In genomic region chr4:139253206-139253605, GRCm38 (mm10) we compare ENCODE assay signal across 15 mouse cellular contexts. TPM values are rescaled to one million over a fixed set of nuclear protein-coding genes. Genes with fewer than 3 reads are reported as not detected.
DNase-seq lines count a peak whose midpoint lies in the region; ATAC-seq and TF ChIP-seq lines count a peak whose summit lies in the region.
"Had no signal": no experiment of that assay in that cellular context is flagged by ENCODE, and none has a peak within 500 bp of the region (broad histone marks: within the 10 kb centered on the region; RNA-seq: fewer than 3 reads in every experiment).

No protein-coding gene starts in this region.

- WGBS in forebrain, embryonic 10.5 days, result 94% methylated on average over 9 of the region's 9 CpGs
- WGBS in forebrain, embryonic 16.5 days, result 88% methylated on average over 9 of the region's 9 CpGs
- 75% methylated on average over 9 of the region's 9 CpGs for WGBS in kidney, embryonic 14.5 days
- 68% methylated on average over 9 of the region's 9 CpGs for WGBS in embryonic facial prominence, embryonic 10.5 days
- WGBS in thymus, adult 2 months, result 93% methylated on average over 9 of the region's 9 CpGs

- peak overlapping the region; percentile 32; the same call in 1 of the 2 replicates for H3K27ac ChIP-seq in forebrain, embryonic 10.5 days
- H3K27ac ChIP-seq in forebrain, embryonic 16.5 days (ENCODE audit: low read length), result no peak overlapping the region
- H3K27ac ChIP-seq in kidney, embryonic 14.5 days (ENCODE audit: low read depth, low read length), result no peak overlapping the region
- peak overlapping the region; percentile 77 for H3K27ac ChIP-seq in embryonic facial prominence, embryonic 10.5 days (replicated peaks)
- no peak overlapping the region for H3K27ac ChIP-seq in thymus, adult 2 months (ENCODE audit: control insufficient read depth, insufficient read depth, low read length)
- H3K27ac ChIP-seq: forebrain, embryonic 12.5 days; hindbrain, embryonic 14.5 days; layer of hippocampus, adult 2 months; liver, embryonic 14.5 days had no signal

- H3K4me2 ChIP-seq in forebrain, embryonic 16.5 days (ENCODE audit: low read length), result no peak overlapping the region
- H3K4me2 ChIP-seq in kidney, embryonic 14.5 days (replicated peaks; ENCODE audit: low read depth, low read length), result no peak overlapping the region
- H3K4me2 ChIP-seq: forebrain, embryonic 12.5 days; heart, embryonic 12.5 days; hindbrain, embryonic 14.5 days had no signal

- H3K36me3 ChIP-seq in forebrain, embryonic 10.5 days (replicated peaks), result peaks cover 29% of the 10 kb centered on the region
- no peaks in the 10 kb centered on the region for H3K36me3 ChIP-seq in forebrain, embryonic 16.5 days (ENCODE audit: control insufficient read depth, insufficient read depth)
- peaks cover 22% of the 10 kb centered on the region for H3K36me3 ChIP-seq in kidney, embryonic 14.5 days (ENCODE audit: control insufficient read depth, insufficient read depth, low read length)
- peaks cover 51% of the 10 kb centered on the region for H3K36me3 ChIP-seq in embryonic facial prominence, embryonic 10.5 days (replicated peaks)
- peaks cover 15% of the 10 kb centered on the region for H3K36me3 ChIP-seq in thymus, adult 2 months (ENCODE audit: control insufficient read depth, insufficient read depth, low read length)

- no peaks in the 10 kb centered on the region for H3K27me3 ChIP-seq in forebrain, embryonic 10.5 days (ENCODE audit: poor library complexity, severe bottlenecking)
- no peaks in the 10 kb centered on the region for H3K27me3 ChIP-seq in forebrain, embryonic 16.5 days (replicated peaks; ENCODE audit: control insufficient read depth, insufficient read depth, low read length)
- no peaks in the 10 kb centered on the region for H3K27me3 ChIP-seq in kidney, embryonic 14.5 days (ENCODE audit: control insufficient read depth, insufficient read depth, low read length)
- H3K27me3 ChIP-seq in embryonic facial prominence, embryonic 10.5 days (replicated peaks; ENCODE audit: low read depth, poor library complexity, severe bottlenecking), result no peaks in the 10 kb centered on the region
- no peaks in the 10 kb centered on the region for H3K27me3 ChIP-seq in thymus, adult 2 months (ENCODE audit: control insufficient read depth, insufficient read depth, low read length)
- H3K27me3 ChIP-seq: forebrain, embryonic 12.5 days; heart, embryonic 12.5 days had no signal

- H3K9ac ChIP-seq in forebrain, embryonic 16.5 days (replicated peaks; ENCODE audit: low read depth, low read length), result no peak overlapping the region
- no peak overlapping the region for H3K9ac ChIP-seq in kidney, embryonic 14.5 days (ENCODE audit: low read depth, low read length)
- H3K9ac ChIP-seq: forebrain, embryonic 12.5 days; heart, embryonic 12.5 days; hindbrain, embryonic 14.5 days; liver, embryonic 14.5 days had no signal

- no peak for TF ChIP-seq POLR2A in thymus, adult 2 months (IDR thresholded peaks at IDR 0.05; ENCODE audit: control insufficient read depth, extremely low read depth, insufficient read depth, low read length, poor library complexity)

- H3K4me3 ChIP-seq in forebrain, embryonic 10.5 days, result no peak overlapping the region
- no peak overlapping the region for H3K4me3 ChIP-seq in forebrain, embryonic 16.5 days (replicated peaks; ENCODE audit: low read length)
- no peak overlapping the region for H3K4me3 ChIP-seq in kidney, embryonic 14.5 days (ENCODE audit: low read length)
- no peak overlapping the region for H3K4me3 ChIP-seq in embryonic facial prominence, embryonic 10.5 days
- no peak overlapping the region for H3K4me3 ChIP-seq in thymus, adult 2 months (ENCODE audit: control insufficient read depth, insufficient read depth, low read length)
- H3K4me3 ChIP-seq: forebrain, embryonic 12.5 days; heart, embryonic 12.5 days; layer of hippocampus, adult 2 months had no signal

- H3K4me1 ChIP-seq in forebrain, embryonic 10.5 days, result peaks cover 58% of the 10 kb centered on the region
- peaks cover 8% of the 10 kb centered on the region for H3K4me1 ChIP-seq in forebrain, embryonic 16.5 days (replicated peaks; ENCODE audit: control insufficient read depth, insufficient read depth, low read length)
- peaks cover 41% of the 10 kb centered on the region for H3K4me1 ChIP-seq in kidney, embryonic 14.5 days (ENCODE audit: control insufficient read depth, insufficient read depth, low read length)
- H3K4me1 ChIP-seq in embryonic facial prominence, embryonic 10.5 days, result peaks cover 95% of the 10 kb centered on the region
- H3K4me1 ChIP-seq in thymus, adult 2 months (replicated peaks; ENCODE audit: control insufficient read depth, insufficient read depth, low read length), result peaks cover 7% of the 10 kb centered on the region; the same call in 1 of the 2 replicates

- ATAC-seq in forebrain, embryonic 16.5 days, result no peak
- no peak for ATAC-seq in kidney, embryonic 14.5 days (ENCODE audit: low FRiP score, low TSS enrichment)
- ATAC-seq: midbrain, embryonic 16.5 days had no signal

- no peak for TF ChIP-seq CTCF in thymus, adult 2 months (IDR thresholded peaks at IDR 0.05; ENCODE audit: borderline replicate concordance, control insufficient read depth, extremely low read depth, insufficient read depth, low read length, poor library complexity)

- DNase-seq in forebrain, embryonic 10.5 days (ENCODE audit: extremely low spot score, low spot score), result no peak
- DNase-seq in kidney, adult 11 months, result peak; percentile 39
- DNase-seq in embryonic facial prominence, embryonic 10.5 days (ENCODE audit: low spot score), result no peak
- peak; percentile 23 to 42 for DNase-seq in kidney, postnatal 36 days
- no peak for DNase-seq in urinary bladder, adult 18-20 months (ENCODE audit: low spot score in 2 of 2)
- no peak for DNase-seq in thymus, adult 2 months
- DNase-seq: embryo, embryonic 11 days had no signal

- no peaks in the 10 kb centered on the region for H3K9me3 ChIP-seq in forebrain, embryonic 10.5 days
- H3K9me3 ChIP-seq in forebrain, embryonic 16.5 days (ENCODE audit: control insufficient read depth, low read length), result no peaks in the 10 kb centered on the region
- H3K9me3 ChIP-seq in kidney, embryonic 14.5 days (ENCODE audit: control insufficient read depth, low read length), result no peaks in the 10 kb centered on the region
- H3K9me3 ChIP-seq in embryonic facial prominence, embryonic 10.5 days, result no peaks in the 10 kb centered on the region
- H3K9me3 ChIP-seq: forebrain, embryonic 12.5 days; heart, embryonic 12.5 days had no signal

RNA-seq across cellular contexts. Expression of gene Pqlc2, which starts 57.3 kb away (rescaled TPM):
- polyA plus RNA-seq in forebrain, embryonic 10.5 days (2016; fragmentation: Nextera tagmentation; extraction: Ambion mirVana), result 13.6 and 14.7 TPM in 2 replicates
- 10.1 and 13.2 TPM in 2 replicates for polyA plus RNA-seq in forebrain, embryonic 16.5 days (2015; fragmentation: Nextera tagmentation; extraction: Ambion mirVana)
- polyA plus RNA-seq in kidney, embryonic 14.5 days (2014; fragmentation: Nextera tagmentation; extraction: Ambion mirVana), result 10.4 and 13.3 TPM in 2 replicates
- polyA plus RNA-seq in embryonic facial prominence, embryonic 10.5 days (2016; fragmentation: Nextera tagmentation; extraction: Ambion mirVana), result 17.5 and 17.7 TPM in 2 replicates
- polyA plus RNA-seq in thymus, adult 2 months (2012; rRNA removed), result 42.6 and 50.1 TPM in 2 replicates

RNA-seq across cellular contexts. Expression of gene Akr7a5, which starts 57.3 kb away (rescaled TPM):
- polyA plus RNA-seq in forebrain, embryonic 10.5 days (2016; fragmentation: Nextera tagmentation; extraction: Ambion mirVana), result 117 and 120 TPM in 2 replicates
- 56.5 and 56.7 TPM in 2 replicates for polyA plus RNA-seq in forebrain, embryonic 16.5 days (2015; fragmentation: Nextera tagmentation; extraction: Ambion mirVana)
- 139 and 141 TPM in 2 replicates for polyA plus RNA-seq in kidney, embryonic 14.5 days (2014; fragmentation: Nextera tagmentation; extraction: Ambion mirVana)
- 141 and 158 TPM in 2 replicates for polyA plus RNA-seq in embryonic facial prominence, embryonic 10.5 days (2016; fragmentation: Nextera tagmentation; extraction: Ambion mirVana)
- 29.5 and 33.3 TPM in 2 replicates for polyA plus RNA-seq in thymus, adult 2 months (2012; rRNA removed)

Comparison
In these comparisons a context has a peak if more than half of its experiments do, and no peak if none do; other contexts are left out.
1. H3K27ac ChIP-seq: peak in forebrain, embryonic 10.5 days (single experiment) and embryonic facial prominence, embryonic 10.5 days (single experiment); none in forebrain, embryonic 16.5 days (single experiment), kidney, embryonic 14.5 days (single experiment) and thymus, adult 2 months (single experiment).
2. DNase-seq: peak in kidney, adult 11 months (single experiment) and kidney, postnatal 36 days (2 of 2); none in forebrain, embryonic 10.5 days (single experiment), embryonic facial prominence, embryonic 10.5 days (single experiment), urinary bladder, adult 18-20 months (0 of 2) and thymus, adult 2 months (single experiment).